Mouse (Mus musculus) heart, adult 2 months (tissue): ENCODE data around the gene Acadvl. TPM values are rescaled to one million over a fixed set of nuclear protein-coding genes. Genes with fewer than 3 reads are reported as not detected.

Experiments used
- DNase-seq, 2 experiments: peaks; one replicate each; pipeline ENCODE4 v3.0.0; 2021
- H3K27ac ChIP-seq: fragments of 200-600 bp; 2 replicates; pipeline ENCODE4 v1.8.1; 2022
- H3K27me3 ChIP-seq: fragments of 200-500 bp; 2 replicates; pipeline ENCODE4 v1.6.1; 2012; ENCODE audit warnings: mild to moderate bottlenecking, low read length, inconsistent platforms, mixed read lengths; ENCODE audit not compliant: control insufficient read depth, insufficient read depth
- H3K36me3 ChIP-seq: fragments of 200-500 bp; 2 replicates; pipeline ENCODE4 v1.6.1; 2012; ENCODE audit warnings: low read length, inconsistent platforms; ENCODE audit not compliant: control insufficient read depth, insufficient read depth
- H3K4me1 ChIP-seq: fragments of 200-500 bp; 2 replicates; pipeline ENCODE4 v1.6.1; 2011; ENCODE audit warnings: low read length; ENCODE audit not compliant: control insufficient read depth, insufficient read depth
- H3K4me3 ChIP-seq: fragments of 200-600 bp; 2 replicates; pipeline ENCODE4 v1.8.1; 2022
- H3K79me2 ChIP-seq: fragments of 200-500 bp; replicated peaks from 2 replicates; pipeline ENCODE4 v1.6.1; 2012; ENCODE audit warnings: mild to moderate bottlenecking, inconsistent platforms, low read length, moderate library complexity, mixed read lengths; ENCODE audit not compliant: control insufficient read depth, insufficient read depth
- H3K9ac ChIP-seq: fragments of 200-500 bp; 2 replicates; pipeline ENCODE4 v1.6.1; 2012; ENCODE audit warnings: low read depth, mild to moderate bottlenecking, control low read depth, inconsistent platforms, low read length, mixed read lengths
- CTCF ChIP-seq: fragments of 200-600 bp; IDR thresholded peaks from 2 replicates; pipeline ENCODE4 v1.8.1; 2022; ENCODE audit warnings: antibody characterized with exemption, mild to moderate bottlenecking, moderate library complexity
- EP300 ChIP-seq: fragments of 200-500 bp; IDR thresholded peaks from 2 replicates; pipeline ENCODE4 v1.6.1; 2011; ENCODE audit warnings: low read depth, low read length, control low read depth; ENCODE audit not compliant: insufficient read depth
- POLR2A ChIP-seq: fragments of 200-500 bp; IDR thresholded peaks from 2 replicates; pipeline ENCODE4 v1.6.1; 2011; ENCODE audit warnings: mild to moderate bottlenecking, low read depth, low read length, control low read depth; ENCODE audit not compliant: insufficient read depth
- WGBS: fragments of 180-500 bp; shearing (Covaris S2); methylation state at CpG from one replicate; pipeline ENCODE4 v1.1.7; 2018; 5-methylcytosine and 5-hydroxymethylcytosine counted together
- intact Hi-C: fragments of 180-260 bp; cut with DNase I; formaldehyde crosslinking; loops from one replicate; pipeline ENCODE4 v1.15.1; 2025
- polyA plus RNA-seq: library from polyadenylated mRNA; depleted of rRNA; stranded (reverse); fragments of >200 nt; gene quantifications from 2 replicates; pipeline ENCODE4 v1.2.3, GENCODE M21; 2012
- total RNA-seq, 2 experiments: library from RNA; stranded (reverse); gene quantifications; 2 replicates each; pipeline ENCODE4 v1.2.3; 2021

Acadvl gene
- total and polyA plus RNA-seq, 3 experiments: 701 to 1,355 (median 1,139) TPM

- intact Hi-C loops: no loop called here
Observed at GRCm38 (mm10) chr11:70005521-70005920, 9.7 kb downstream of the Acadvl start.

GRCm38 (mm10) chr11:70002471-70002870 is 12.7 kb downstream of the Acadvl start:
- peaks cover 1% of the 10 kb centered on the region for H3K4me1 ChIP-seq
- H3K4me3 ChIP-seq: no peak overlapping the region
- intact Hi-C loops: no loop called here
- TF ChIP-seq CTCF (no peak), EP300 (no peak), POLR2A (no peak)
- WGBS: 87% methylated on average over 2 of the region's 2 CpGs
- no peaks in the 10 kb centered on the region for H3K27me3 ChIP-seq
- peaks cover 3% of the 10 kb centered on the region for H3K79me2 ChIP-seq
- DNase-seq: no peak
- H3K9ac ChIP-seq: no peak overlapping the region
- H3K36me3 ChIP-seq: no peaks in the 10 kb centered on the region
- H3K27ac ChIP-seq: no peak overlapping the region

More at GRCm38 (mm10) chr11:70005521-70005920, 9.7 kb downstream of the Acadvl start:
- DNase-seq: no peak
- Histone ChIP-seq H3K4me3 (no peak overlapping the region), H3K79me2 (peaks cover 3% of the 10 kb centered on the region), H3K27me3 (no peaks in the 10 kb centered on the region), H3K4me1 (peaks cover 1% of the 10 kb centered on the region), H3K27ac (no peak overlapping the region), H3K9ac (no peak overlapping the region), H3K36me3 (no peaks in the 10 kb centered on the region)
- 62% methylated on average over 5 of the region's 5 CpGs for WGBS
- TF ChIP-seq POLR2A: no peak
- no peak for TF ChIP-seq EP300
- peak; percentile 53 for TF ChIP-seq CTCF

GRCm38 (mm10) chr11:70001865-70002264 is 13.3 kb downstream of the Acadvl start:
- H3K9ac ChIP-seq: no peak overlapping the region
- H3K4me1 ChIP-seq: peaks cover 1% of the 10 kb centered on the region
- H3K27me3 ChIP-seq: no peaks in the 10 kb centered on the region
- H3K79me2 ChIP-seq: peaks cover 3% of the 10 kb centered on the region
- no peak overlapping the region for H3K4me3 ChIP-seq
- H3K36me3 ChIP-seq: no peaks in the 10 kb centered on the region
- intact Hi-C loops: loop anchor here (2.0 kb wide), 2 partner anchors 13 to 67 kb away; partner anchors contain the start of genes Acadvl and Ybx2
- H3K27ac ChIP-seq: no peak overlapping the region
- DNase-seq: no peak
- TF ChIP-seq EP300: no peak
- no peak for TF ChIP-seq POLR2A
- TF ChIP-seq CTCF: peak; percentile 62

GRCm38 (mm10) chr11:70001159-70001558 is 14.1 kb downstream of the Acadvl start:
- TF ChIP-seq CTCF: no peak
- TF ChIP-seq EP300: no peak
- no peak for TF ChIP-seq POLR2A
- no peak for DNase-seq
- WGBS: 15% methylated on average over 8 of the region's 8 CpGs
- Histone ChIP-seq H3K27ac (peak overlapping the region; percentile 85), H3K79me2 (peaks cover 3% of the 10 kb centered on the region), H3K4me3 (peak overlapping the region; percentile 71), H3K4me1 (peaks cover 1% of the 10 kb centered on the region), H3K27me3 (no peaks in the 10 kb centered on the region), H3K36me3 (no peaks in the 10 kb centered on the region), H3K9ac (peak overlapping the region; percentile 93)
- intact Hi-C loops: loop anchor here (2.0 kb wide), 2 partner anchors 14 to 66 kb away; partner anchors contain the start of genes Acadvl and Ybx2

GRCm38 (mm10) chr11:70000396-70000898 is 14.8 kb downstream of the Acadvl start, which contains the start of gene Dvl2:
TSS of gene Dvl2 (plus strand) at chr11:70000595.
- Histone ChIP-seq H3K4me1 (peaks cover 1% of the 10 kb centered on the region), H3K36me3 (no peaks in the 10 kb centered on the region), H3K79me2 (peaks cover 5% of the 10 kb centered on the region), H3K27ac (peak within 1 kb of the TSS; percentile 85), H3K9ac (peak within 1 kb of the TSS; percentile 93), H3K4me3 (peak within 1 kb of the TSS; percentile 71), H3K27me3 (no peaks in the 10 kb centered on the region)
- peak; percentile 86 to 91 for DNase-seq
- TF ChIP-seq CTCF (no peak), EP300 (peak; percentile 97), POLR2A (peak; percentile 90)
- intact Hi-C loops: loop anchor here (2.0 kb wide), 2 partner anchors 14 to 66 kb away; partner anchors contain the start of genes Acadvl and Ybx2
- WGBS: under 1% methylated on average over 48 of the region's 48 CpGs

GRCm38 (mm10) chr11:69999666-70000065 is 15.5 kb downstream of the Acadvl start:
- H3K27ac ChIP-seq: peak overlapping the region; percentile 55
- peaks cover 1% of the 10 kb centered on the region for H3K4me1 ChIP-seq
- no peak overlapping the region for H3K9ac ChIP-seq
- intact Hi-C loops: loop anchor here (2.0 to 10.0 kb wide), 3 partner anchors 15 to 585 kb away; partner anchors contain the start of genes Acadvl, Kdm6b and Ybx2
- no peak overlapping the region for H3K4me3 ChIP-seq
- H3K79me2 ChIP-seq: peaks cover 5% of the 10 kb centered on the region
- 82% methylated on average over 8 of the region's 8 CpGs for WGBS
- no peak for DNase-seq
- peaks cover 4% of the 10 kb centered on the region for H3K36me3 ChIP-seq
- TF ChIP-seq POLR2A (no peak), EP300 (no peak), CTCF (no peak)
- no peaks in the 10 kb centered on the region for H3K27me3 ChIP-seq
